Mouse (Mus musculus) liver, embryonic 14.5 days (tissue): ENCODE measurements around the gene Grik1. TPM values are rescaled to one million over a fixed set of nuclear protein-coding genes. Genes with fewer than 3 reads are reported as not detected.

ENCODE experiments used
- ATAC-seq: fragments of 200-750 bp; cut with Nextera tagmentation; 2 replicates; pipeline ENCODE4 v1.8.0; 2017; ENCODE audit warnings: moderate number of reproducible peaks, mild to moderate bottlenecking, moderate library complexity; ENCODE audit not compliant: insufficient read depth
- DNase-seq, 3 experiments: peaks; one replicate each; pipeline ENCODE4 v3.0.0-alpha.2; 2012 to 2013; ENCODE audit warnings: low read depth in 3 of 3, low spot score in 3 of 3
- H3K27ac ChIP-seq: fragments of 300-500 bp; sonication (generic); 2 replicates; pipeline ENCODE4 v1.5.1; 2014; ENCODE audit warnings: moderate library complexity, mild to moderate bottlenecking, control low read depth, inconsistent platforms
- H3K27me3 ChIP-seq: fragments of 300-500 bp; sonication (generic); 2 replicates; pipeline ENCODE4 v1.6.1; 2014; ENCODE audit warnings: mild to moderate bottlenecking, low read length, moderate library complexity; ENCODE audit not compliant: control insufficient read depth, insufficient read depth
- H3K36me3 ChIP-seq: fragments of 300-500 bp; sonication (generic); replicated peaks from 2 replicates; pipeline ENCODE4 v1.6.1; 2014; ENCODE audit warnings: low read depth; ENCODE audit not compliant: control insufficient read depth, insufficient read depth
- H3K4me1 ChIP-seq, 2 experiments: fragments of 200-500 bp in 1 of 2; fragments of 300-500 bp in 1 of 2; sonication (generic) in 1 of 2; replicated peaks; 2 replicates each; pipeline ENCODE4 v1.6.1; 2012 to 2014; ENCODE audit warnings: antibody characterized with exemption in 1 of 2, inconsistent platforms in 1 of 2, low read length in 1 of 2; ENCODE audit not compliant: control insufficient read depth in 2 of 2, insufficient read depth in 2 of 2
- H3K4me2 ChIP-seq: fragments of 300-500 bp; sonication (generic); 2 replicates; pipeline ENCODE4 v1.6.1; 2014; ENCODE audit warnings: low read depth, mild to moderate bottlenecking, control low read depth, moderate library complexity
- H3K4me3 ChIP-seq, 2 experiments: fragments of 200-500 bp in 1 of 2; fragments of 300-500 bp in 1 of 2; sonication (generic) in 1 of 2; 2 replicates each; pipeline ENCODE4 v1.5.1; 2012 to 2014; ENCODE audit warnings: low read depth in 2 of 2, low read length in 2 of 2, mild to moderate bottlenecking in 2 of 2, control low read depth in 1 of 2, inconsistent platforms in 1 of 2, moderate library complexity in 1 of 2; ENCODE audit not compliant: insufficient read depth in 1 of 2
- H3K9ac ChIP-seq: fragments of 300-500 bp; sonication (generic); replicated peaks from 2 replicates; pipeline ENCODE4 v1.6.1; 2014; ENCODE audit warnings: mild to moderate bottlenecking, control low read depth, moderate library complexity
- H3K9me3 ChIP-seq: fragments of 300-500 bp; sonication (generic); 2 replicates; pipeline ENCODE4 v1.6.1; 2016; ENCODE audit warnings: low read length, mixed read lengths; ENCODE audit not compliant: control insufficient read depth
- CTCF ChIP-seq: IDR thresholded peaks from 2 replicates; pipeline ENCODE4 v1.5.1; 2016; ENCODE audit warnings: antibody characterized with exemption, low read depth, control low read depth
- EP300 ChIP-seq: IDR thresholded peaks from 2 replicates; pipeline ENCODE4 v1.6.1; 2016; ENCODE audit warnings: antibody characterized with exemption, low read depth
- WGBS: fragments of 180-500 bp; shearing (Covaris S2); extraction: QIAGEN DNeasy Blood & Tissue Kit; methylation state at CpG from one replicate; pipeline ENCODE4 v1.1.7; 2014; ENCODE audit not compliant: insufficient replicate concordance; 5-methylcytosine and 5-hydroxymethylcytosine counted together
- polyA plus RNA-seq, 2 experiments: library from polyadenylated mRNA; depleted of rRNA in 1 of 2; stranded (reverse) in 1 of 2; unstranded in 1 of 2; fragments of >200 nt; fragmentation: Nextera tagmentation in 1 of 2; extraction: Ambion mirVana in 1 of 2; gene quantifications; 2 replicates each; pipeline versions ENCODE4 v1.2.1 to v1.2.3; 2012 to 2014

Grik1 gene
- polyA plus RNA-seq, 2 experiments, result 0.01 to 0.03 TPM

DNA sequence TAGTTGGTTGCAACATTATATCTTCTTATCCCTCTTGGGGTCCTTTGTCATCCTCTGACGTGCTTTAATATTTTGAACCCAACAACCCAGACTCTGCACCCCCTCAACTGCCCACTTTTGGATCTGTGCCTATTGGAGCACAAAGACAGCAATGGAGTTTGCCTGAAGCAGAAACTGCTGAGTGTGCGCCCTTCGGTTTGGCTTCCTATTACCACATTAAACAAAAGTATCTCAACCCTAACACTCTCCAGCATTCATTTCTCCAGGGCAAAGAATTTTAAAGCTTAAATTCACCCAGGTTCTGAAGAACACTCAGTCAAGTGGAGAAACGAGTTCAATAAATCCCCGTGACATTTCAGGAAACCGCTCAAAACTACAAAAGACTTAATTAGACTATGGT lies 318.2 kb downstream of the Grik1 start:
- H3K4me2 ChIP-seq, result no peak overlapping the region
- WGBS, result 62% methylated on average over 6 of the region's 6 CpGs
- H3K27me3 ChIP-seq, result no peaks in the 10 kb centered on the region
- H3K9me3 ChIP-seq, result no peaks in the 10 kb centered on the region
- no peak overlapping the region for H3K4me3 ChIP-seq
- no peaks in the 10 kb centered on the region for H3K36me3 ChIP-seq
- ATAC-seq, result no peak
- TF ChIP-seq CTCF, result no peak
- TF ChIP-seq EP300, result no peak
- H3K4me1 ChIP-seq, result no peaks in the 10 kb centered on the region
- no peak for DNase-seq
- H3K27ac ChIP-seq, result no peak overlapping the region
- no peak overlapping the region for H3K9ac ChIP-seq

DNA sequence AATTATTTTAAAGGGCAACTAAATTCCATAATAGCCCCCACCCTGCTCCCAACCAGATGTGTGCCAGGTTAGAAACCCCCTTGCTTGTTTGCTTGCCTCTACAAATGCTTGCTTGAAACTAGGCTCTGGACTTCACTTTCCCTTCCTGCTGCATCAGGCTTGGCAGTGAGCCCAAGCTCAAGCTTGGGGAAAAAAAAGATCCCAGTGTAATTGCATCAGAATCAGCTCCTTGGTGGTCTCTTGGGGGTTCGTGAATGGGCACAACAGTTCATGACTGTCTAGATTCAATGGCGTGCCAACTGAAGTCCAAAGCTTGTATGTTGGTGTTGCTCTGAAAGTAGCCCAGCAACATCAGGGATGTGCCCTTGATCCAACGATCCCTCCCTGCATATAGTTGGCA lies 320.1 kb downstream of the Grik1 start:
- H3K27me3 ChIP-seq, result no peaks in the 10 kb centered on the region
- H3K27ac ChIP-seq, result no peak overlapping the region
- H3K9ac ChIP-seq, result no peak overlapping the region
- 63% methylated on average over 3 of the region's 3 CpGs for WGBS
- TF ChIP-seq EP300, result no peak
- H3K36me3 ChIP-seq, result no peaks in the 10 kb centered on the region
- no peak overlapping the region for H3K4me2 ChIP-seq
- no peak for ATAC-seq
- no peak for DNase-seq
- no peak overlapping the region for H3K4me3 ChIP-seq
- H3K4me1 ChIP-seq, result no peaks in the 10 kb centered on the region
- H3K9me3 ChIP-seq, result no peaks in the 10 kb centered on the region

DNA sequence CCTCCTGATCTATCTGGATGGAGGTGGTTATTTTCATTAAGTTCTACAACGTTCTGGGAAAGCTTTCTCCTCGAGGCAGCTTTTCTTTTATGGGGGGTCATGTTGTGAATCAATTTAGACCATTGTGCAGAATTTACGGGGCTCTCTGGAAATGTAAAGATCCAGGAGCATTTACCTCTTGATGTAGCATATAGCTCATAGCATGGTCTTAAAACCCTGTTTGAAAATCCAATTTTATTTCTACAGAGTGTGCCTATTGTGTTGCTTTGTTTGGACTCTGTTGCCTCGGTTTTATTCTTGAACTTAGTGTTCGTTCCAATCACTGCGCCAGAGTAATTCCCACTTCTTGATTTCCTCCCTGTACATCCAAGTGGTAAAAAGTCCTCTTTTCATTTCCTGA lies 328.6 kb downstream of the Grik1 start:
- no peak overlapping the region for H3K27ac ChIP-seq
- H3K9ac ChIP-seq, result no peak overlapping the region
- ATAC-seq (no peak), DNase-seq (no peak)
- H3K4me1 ChIP-seq, result no peaks in the 10 kb centered on the region
- WGBS, result 65% methylated on average over 6 of the region's 6 CpGs
- H3K4me3 ChIP-seq, result no peak overlapping the region
- H3K4me2 ChIP-seq, result no peak overlapping the region
- H3K36me3 ChIP-seq, result no peaks in the 10 kb centered on the region
- TF ChIP-seq CTCF (no peak), EP300 (no peak)
- no peaks in the 10 kb centered on the region for H3K9me3 ChIP-seq
- no peaks in the 10 kb centered on the region for H3K27me3 ChIP-seq

DNA sequence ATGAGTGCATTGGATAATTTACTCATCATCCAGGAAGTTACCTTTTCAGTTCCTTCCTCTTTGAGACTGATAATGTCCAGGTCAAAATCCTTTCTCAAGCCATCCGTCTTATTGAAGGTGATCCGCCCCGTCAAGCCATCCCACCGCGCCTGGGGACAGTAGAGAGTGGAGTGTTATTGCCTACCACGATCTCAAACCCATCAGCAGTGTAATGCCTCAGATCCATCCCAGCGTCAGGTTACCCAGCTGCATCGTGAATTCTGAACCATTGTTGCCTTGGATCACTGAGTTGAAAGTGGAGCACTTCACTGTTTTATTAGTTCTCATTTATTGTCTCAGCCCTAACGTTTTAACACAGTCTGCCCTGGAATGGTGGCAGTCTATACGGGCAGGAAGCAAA lies 332.6 kb downstream of the Grik1 start:
- 70% methylated on average over 10 of the region's 10 CpGs for WGBS
- H3K4me1 ChIP-seq, result no peaks in the 10 kb centered on the region
- H3K27ac ChIP-seq, result no peak overlapping the region
- H3K4me2 ChIP-seq, result no peak overlapping the region
- H3K36me3 ChIP-seq, result no peaks in the 10 kb centered on the region
- ATAC-seq (no peak), DNase-seq (no peak)
- no peak overlapping the region for H3K9ac ChIP-seq
- H3K9me3 ChIP-seq, result no peaks in the 10 kb centered on the region
- no peak for TF ChIP-seq EP300
- TF ChIP-seq CTCF, result no peak
- no peak overlapping the region for H3K4me3 ChIP-seq
- H3K27me3 ChIP-seq, result no peaks in the 10 kb centered on the region

DNA sequence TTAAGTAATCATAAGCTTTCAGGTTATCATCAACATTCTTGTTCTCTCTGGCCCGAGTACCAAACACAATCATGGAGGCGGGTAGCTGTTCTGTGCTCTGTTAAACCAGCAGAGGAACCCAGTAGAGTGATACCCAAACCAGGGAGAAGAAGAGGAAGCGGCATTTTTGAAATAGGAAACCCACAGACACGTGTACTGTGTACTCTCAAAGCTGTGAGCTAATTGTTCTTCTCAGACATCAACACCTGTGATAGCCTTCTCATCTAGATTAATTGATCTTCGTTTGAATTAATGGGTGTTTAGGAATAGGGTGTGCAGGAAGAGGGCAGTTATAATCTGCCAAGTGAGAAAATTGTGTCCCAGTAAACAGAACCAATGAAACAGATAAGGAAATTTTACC lies 333.9 kb downstream of the Grik1 start:
- Histone ChIP-seq H3K27me3 (no peaks in the 10 kb centered on the region), H3K4me1 (no peaks in the 10 kb centered on the region), H3K27ac (no peak overlapping the region), H3K36me3 (no peaks in the 10 kb centered on the region), H3K4me2 (no peak overlapping the region), H3K4me3 (no peak overlapping the region), H3K9me3 (no peaks in the 10 kb centered on the region), H3K9ac (no peak overlapping the region)
- WGBS, result 40% methylated on average over 5 of the region's 5 CpGs
- no peak for DNase-seq
- TF ChIP-seq CTCF, result no peak
- TF ChIP-seq EP300, result no peak
- ATAC-seq, result no peak
